Mouse (Mus musculus): ENCODE measurements at regions not wholly inside any gene's neighbourhood (a gene's known extent, or its start where the extent isn't known, plus 50 kb on each side); places are given as distances from the start of the nearest gene placed in this dataset.

DNA sequence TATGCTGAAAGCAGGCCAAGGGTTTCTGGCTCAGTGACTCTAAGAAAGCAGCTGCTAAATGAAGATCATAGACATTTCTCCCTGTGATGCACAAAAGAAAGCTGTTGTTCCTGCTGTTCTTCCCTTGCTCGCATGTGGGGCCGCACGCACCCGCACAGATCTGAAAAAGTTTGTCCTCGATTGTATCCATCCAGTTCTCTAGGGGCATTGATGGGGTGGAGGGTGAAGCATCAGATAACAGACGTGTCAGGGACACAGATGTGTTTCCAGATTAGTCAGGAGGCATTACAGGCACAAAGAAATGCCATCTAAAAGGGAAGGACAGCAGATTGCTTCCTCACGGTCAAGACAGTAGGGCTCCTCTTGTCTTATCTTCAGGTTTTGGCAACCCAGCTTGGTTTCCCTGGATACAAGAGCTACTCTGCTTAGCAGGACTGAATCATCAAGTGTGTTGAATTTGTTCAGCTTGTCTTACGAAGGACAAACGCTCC lies 2001.3 kb downstream of the Pcdh9 start:
- intact Hi-C loops (cut with DNase I), result no loop called here
- DNase-seq, result peak; percentile 62

DNA sequence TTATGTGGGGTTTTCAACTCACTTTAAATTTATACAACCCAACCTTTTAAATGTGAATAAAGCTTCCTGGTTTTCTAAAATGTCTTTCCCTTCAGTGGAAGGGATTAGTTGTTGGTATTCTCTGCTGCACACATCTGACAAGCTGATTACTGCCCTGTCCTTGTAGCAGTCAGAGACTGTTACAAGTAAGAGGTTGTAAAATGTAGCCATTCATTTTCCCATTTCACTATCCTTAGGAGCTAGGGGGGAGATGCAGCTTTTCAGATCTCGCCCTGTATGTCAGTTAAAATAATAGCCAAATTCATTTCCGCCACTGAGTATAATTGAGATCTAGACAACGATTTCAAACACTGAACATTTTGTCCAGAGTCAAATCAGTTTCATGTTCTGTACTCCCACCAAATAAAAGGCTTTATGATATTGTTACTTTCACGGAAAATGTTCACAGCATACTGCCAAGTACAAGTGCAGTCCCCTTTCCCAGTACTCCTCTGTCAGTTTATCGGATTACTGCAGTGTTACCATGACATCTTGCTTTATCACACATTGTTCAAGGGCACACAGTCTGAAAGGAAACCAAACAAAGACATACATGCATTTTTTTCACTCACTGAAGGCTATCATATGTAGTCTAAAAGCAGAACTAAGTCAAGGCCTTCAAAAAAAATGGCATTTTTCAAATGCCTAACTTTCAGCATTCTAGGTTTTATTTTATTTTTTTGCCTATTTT lies 2024.4 kb downstream of the Pcdh9 start:
- intact Hi-C loops (cut with DNase I), result no loop called here
- no peak for DNase-seq

DNA sequence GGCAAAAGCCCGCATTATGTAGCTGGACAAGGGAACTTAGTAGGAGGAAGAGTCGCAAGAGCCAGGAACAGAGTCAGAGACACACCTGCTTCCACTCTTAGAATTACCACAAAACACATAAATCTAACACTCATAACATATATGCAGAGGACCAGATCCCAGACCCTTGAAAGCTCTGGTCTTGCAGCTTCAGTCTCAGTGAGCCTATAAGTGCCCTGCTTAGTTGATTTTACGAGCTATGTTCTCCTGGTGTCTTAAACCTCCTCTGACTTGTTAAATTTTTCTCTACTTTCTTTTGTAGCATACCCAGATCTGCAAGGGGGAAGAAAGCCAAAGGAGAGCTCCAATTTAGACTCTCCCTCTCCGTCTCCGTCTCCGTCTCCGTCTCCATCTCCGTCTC lies 2038.2 kb downstream of the Pcdh9 start:
- intact Hi-C loops (cut with DNase I), result no loop called here
- DNase-seq, result no peak

Measured in left cerebral cortex, postnatal 4 days (tissue).